Mouse (Mus musculus) CD4-positive, CD25-positive, alpha-beta regulatory T cell, adult 4 months (primary cell): ENCODE results near the gene Picalm. TPM values are rescaled to one million over a fixed set of nuclear protein-coding genes. Genes with fewer than 3 reads are reported as not detected.
"Not testable (repeated sequence)": the region's sequence is repeated elsewhere in the genome, so short reads cannot be mapped to it uniquely, and the experiment has no call there.

Experiments
- ATAC-seq: one replicate; pipeline ENCODE4 v1.8.0; 2017
- polyA plus RNA-seq, 2 experiments: library from polyadenylated mRNA; unstranded; fragments of 100-300 nt; shearing (Covaris generic); gene quantifications; one replicate each; pipeline ENCODE4 v1.2.1; 2017

The Picalm gene
- polyA plus RNA-seq, 2 experiments from 2014 or later: 49.0 to 71.7 TPM

DNA sequence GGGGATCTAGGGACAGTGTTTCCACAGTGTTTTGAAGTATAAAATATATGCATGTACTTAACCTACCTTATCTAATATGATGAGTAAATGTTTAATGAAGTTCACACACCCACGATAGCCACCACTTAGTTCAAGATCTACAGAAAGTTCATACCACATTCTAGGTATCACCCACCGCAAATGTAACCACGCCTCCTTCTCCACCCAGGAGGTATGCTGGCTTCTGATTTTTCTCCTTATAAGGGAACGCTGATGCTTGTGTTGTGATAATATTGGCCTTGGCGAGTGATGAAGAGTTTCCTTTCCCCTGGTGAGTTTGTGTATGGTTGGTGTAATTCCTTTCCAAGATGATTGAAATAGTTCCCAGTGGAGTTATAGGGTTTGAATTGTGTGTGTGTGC, 88.1 kb downstream of the Picalm start:
- peak; percentile 57 for ATAC-seq

DNA sequence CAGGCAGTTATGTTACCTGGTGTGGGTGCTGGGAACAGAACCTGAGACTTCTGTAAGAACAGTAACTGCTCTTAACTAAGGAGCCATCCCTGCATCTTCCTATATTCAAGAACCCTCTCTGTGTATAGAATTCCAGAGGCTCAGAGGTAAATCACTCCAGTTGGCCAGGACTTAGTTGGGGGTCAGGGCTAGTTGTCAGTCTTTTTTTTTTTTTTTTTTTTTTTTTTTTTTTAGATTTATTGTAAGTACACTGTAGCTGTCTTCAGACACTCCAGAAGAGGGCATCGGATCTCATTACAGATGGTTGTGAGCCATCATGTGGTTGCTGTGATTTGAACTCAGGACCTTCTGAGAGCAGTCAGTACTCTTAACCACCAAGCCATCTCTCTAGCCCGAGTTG, 91.5 kb downstream of the Picalm start:
- ATAC-seq: no peak

DNA sequence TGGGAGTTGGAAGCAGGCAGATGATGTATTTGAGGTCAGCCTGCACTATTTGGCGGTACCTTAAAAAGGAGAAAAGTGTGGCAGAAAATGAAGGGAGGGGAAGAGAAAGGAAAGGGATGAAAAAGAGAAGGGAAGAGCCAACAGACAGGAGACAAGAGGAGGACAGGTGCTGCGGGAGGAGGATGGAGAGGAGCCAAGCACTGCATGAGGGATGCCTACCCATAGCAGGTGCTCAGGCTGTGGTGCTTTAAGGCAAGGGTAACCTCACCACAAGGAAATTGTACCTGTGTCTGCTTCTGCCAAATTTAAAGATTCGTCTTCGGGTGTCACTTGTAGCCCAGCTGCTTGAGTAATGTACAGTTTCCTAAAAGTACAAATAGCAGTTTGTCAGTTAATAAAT, 98.1 kb downstream of the Picalm start:
- ATAC-seq: no peak

DNA sequence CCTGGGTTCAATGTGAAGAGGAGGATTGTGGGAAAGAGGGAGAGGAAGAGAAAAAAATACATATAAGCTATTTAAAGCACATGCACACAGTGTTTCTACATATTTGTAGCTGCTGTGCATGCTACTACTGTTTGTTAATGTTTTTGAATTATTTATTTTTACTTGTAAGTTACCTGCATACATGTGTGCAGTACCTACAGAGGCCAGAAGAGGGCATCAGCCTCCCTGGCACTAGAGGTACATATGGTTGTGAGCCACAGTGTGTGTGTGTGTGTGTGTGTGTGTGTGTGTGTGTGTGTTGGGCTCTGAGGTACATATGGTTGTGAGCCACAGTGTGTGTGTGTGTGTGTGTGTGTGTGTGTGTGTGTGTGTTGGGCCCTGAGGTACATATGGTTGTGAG, 98.9 kb downstream of the Picalm start:
- ATAC-seq: not testable (repeated sequence)

DNA sequence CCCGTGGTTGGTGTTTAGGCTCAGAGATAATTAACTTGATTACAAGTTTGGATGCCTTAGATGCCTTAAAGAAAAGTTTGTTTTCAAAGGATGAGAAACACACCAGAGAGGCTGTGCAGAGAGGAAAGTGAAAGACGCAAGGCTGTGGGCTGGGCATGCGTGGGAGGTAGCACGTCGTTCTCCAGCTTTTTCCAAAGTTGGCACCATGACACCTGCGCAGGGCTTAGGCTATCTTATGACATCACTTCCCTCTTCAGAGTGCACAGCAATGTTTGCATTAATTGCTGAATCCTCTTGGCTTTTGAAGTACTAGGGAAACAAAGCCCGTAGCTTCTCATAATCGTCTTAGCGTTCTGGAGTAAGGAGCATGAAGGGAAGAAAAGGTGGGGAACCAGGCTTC, 101.4 kb downstream of the Picalm start:
- ATAC-seq: no peak

DNA sequence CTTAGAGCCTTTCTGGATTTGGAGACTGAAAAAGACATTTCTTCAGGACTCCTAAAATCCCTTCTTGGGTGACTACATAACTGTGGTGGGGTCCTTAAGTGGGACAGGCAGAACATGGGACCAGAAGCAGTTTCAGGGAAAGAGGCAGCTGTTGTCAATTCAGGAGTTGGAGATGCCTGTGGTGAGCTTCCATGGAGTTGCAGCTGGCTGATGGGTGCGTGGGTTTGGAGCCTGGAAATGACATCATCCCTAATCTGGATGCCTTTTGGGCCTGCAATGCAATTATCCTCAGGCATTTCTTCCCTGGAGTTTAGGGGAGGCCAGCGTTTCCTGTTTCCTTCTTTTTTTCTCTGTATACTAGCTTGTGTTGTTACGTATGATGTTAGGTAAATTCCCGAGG, 103.9 kb downstream of the Picalm start:
- no peak for ATAC-seq

DNA sequence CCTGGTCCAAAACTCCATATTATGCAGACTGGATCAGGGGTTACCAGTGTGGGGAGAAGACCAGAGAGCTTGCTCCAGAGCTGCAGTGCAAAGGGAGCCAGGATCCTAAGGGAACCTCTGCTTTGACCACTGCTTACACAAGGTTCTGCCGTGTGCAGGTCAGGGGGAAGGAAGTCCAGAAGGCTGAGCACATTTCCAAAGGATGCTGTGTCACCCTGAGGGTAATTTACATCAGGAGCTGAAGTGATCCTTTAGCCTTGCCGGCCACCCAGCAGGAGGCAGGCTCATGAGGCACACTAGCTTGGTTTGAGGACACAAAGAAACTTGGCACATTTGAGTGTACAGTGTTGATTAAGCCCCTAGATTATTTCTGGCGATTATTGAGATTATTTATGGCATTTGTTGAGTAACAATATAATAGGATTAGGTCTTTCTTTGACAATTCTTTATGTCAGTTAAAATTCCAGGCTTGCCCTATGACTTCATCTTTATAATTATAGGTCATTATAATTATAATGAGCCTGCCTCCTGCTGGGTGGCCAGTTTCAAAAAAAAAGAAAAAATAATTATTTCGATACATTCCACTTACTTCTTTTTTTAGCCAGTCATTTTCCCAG, 106.4 kb downstream of the Picalm start:
- ATAC-seq: no peak

DNA sequence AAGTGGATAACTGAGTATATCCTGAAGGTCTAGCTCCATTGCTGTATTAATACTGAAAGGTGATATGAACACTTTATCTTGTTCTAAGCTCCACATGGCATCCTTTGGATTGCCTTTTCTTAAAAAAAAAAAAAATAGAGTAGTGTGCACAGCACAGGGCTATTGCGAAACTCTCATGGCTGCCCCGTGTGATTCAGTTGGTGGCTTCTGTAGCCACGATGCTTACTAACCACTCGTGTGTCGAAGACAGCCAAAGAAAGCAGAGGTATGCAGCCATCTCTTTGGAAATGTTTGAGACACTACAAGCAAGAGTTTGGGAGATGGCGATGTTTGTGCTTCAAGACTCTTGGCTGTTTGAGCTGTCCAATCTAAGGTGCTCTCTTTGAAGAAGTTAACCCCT, 113.1 kb downstream of the Picalm start:
- ATAC-seq: no peak

DNA sequence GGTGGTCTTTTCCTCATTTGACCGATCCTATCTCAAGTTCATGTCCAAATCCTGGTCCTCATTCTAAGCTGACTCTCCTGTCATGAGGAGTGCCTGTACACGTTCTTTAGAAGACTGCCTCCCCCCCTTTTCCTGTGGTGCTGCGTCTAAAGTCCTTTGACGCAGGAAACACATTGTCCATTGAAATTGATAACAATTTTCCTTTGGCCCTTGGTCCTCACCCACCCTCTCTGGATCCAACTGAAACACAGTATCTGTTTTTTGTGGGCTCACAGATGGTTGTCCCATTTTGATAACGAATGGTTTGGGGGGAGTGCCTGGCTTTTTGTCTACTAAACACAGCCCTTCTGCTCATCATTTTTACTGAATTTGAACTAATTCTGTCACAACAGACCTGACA, 113.6 kb downstream of the Picalm start:
- ATAC-seq: no peak

DNA sequence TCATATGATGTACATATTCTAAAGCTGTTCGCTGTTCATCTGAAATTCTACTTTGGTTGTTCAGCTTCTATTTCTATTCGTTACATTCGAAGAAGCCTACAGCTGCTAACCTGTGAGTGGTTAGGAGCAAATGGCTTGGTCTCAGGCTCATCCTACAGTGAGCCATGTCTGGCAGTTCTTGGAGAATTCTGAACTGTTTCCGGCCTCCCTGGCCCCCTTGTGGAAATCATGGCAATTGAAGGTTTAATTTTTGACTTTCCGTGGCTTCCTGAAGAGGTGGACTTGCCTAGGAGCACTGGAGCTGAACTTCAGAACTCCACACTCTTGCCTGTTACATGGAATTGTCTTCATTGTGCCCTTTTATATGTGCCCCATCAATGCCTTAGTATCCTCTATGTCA, 122.9 kb downstream of the Picalm start:
- ATAC-seq: no peak

DNA sequence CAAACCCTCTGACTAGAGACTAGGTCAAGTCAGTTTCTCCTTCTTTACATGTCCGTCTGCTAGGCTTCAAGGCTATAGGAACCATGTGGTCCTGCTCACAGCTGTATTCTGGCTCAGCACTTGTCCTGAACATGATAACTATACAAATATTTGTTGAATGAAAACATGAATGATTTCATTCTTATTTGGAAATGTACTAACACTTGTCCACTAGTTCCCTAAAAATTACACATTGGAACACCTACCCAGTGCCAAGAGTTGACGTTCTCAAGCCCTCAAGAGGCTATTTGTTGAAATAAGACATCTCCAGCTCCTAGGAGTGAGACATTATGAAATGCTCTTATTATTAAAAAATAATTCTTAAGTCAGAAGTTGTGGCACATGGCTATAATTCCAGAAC, 128.7 kb downstream of the Picalm start:
- no peak for ATAC-seq

DNA sequence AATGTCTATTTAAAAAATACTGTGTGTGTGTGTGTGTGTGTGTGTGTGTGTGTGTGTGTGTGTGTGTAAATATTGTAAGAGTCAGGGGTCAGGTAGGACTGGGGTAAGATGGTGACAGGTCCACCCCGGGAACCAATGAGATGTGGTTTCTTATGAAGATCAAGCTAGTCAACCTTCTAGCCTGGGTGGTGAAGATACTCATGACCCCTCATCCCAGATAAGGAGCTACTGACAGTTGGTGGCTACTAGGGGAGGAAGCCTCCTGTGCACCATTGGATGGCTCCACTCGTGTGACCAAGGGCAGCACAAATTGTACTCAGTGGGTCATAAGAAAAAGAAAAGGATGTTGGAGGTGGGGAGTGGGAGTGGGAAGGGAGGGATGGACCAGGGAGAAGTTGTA, 129.9 kb downstream of the Picalm start:
- ATAC-seq: no peak

DNA sequence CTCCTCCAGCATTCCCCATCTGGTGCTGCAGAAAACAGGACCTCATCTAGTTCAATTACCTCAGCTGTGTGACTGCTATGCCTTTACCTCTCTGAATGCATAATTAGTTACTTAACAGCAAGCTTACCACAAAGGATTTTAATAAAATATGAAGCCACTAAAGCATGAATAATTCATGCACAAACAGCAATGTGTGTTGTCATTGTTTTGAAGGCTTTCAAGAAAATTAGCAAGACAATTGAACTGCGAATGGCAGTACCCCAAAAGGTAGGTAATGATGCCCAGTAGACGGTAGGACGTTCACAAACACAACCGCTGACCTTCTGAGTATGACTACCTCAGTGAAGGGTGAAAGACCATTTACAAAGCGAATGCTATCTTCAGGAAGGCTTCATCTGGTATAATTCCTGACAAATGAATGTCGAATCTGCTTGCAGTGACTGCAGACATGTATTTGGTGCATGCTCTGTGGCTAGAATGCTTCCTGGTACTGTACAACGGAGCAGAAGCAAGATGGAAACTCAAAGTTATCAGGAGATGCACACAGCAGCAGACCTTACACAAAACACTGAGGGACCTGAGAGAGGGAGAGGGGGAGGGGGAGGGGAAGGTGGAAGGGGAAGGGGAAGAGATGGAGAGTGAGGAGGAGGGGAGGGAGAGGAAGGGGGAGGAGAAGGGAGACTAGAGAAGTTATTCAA, 132.0 kb downstream of the Picalm start:
- ATAC-seq: no peak

Other genes with a start within 250 kb of the Picalm start
- gene Ccdc81, start 226.6 kb upstream of the Picalm start, polyA plus RNA-seq: not detected
- 10 to 100 TPM; 72.1 to 83.5 TPM for gene Hikeshi, start 189.0 kb upstream of the Picalm start, polyA plus RNA-seq
- 10 to 100 TPM; 57.3 to 62.9 TPM for gene Eed, start 149.2 kb upstream of the Picalm start, polyA plus RNA-seq
- not detected for gene Ccdc83, start 135.6 kb downstream of the Picalm start, polyA plus RNA-seq
- 10 to 100 TPM; 46.9 to 47.7 TPM for gene Sytl2, start 172.0 kb downstream of the Picalm start, polyA plus RNA-seq